Mouse (Mus musculus): ENCODE measurements around the gene Agmat. TPM values are rescaled to one million over a fixed set of nuclear protein-coding genes. Genes with fewer than 3 reads are reported as not detected.

The Agmat gene
- polyA plus RNA-seq, 1 experiment = not detected

DNA sequence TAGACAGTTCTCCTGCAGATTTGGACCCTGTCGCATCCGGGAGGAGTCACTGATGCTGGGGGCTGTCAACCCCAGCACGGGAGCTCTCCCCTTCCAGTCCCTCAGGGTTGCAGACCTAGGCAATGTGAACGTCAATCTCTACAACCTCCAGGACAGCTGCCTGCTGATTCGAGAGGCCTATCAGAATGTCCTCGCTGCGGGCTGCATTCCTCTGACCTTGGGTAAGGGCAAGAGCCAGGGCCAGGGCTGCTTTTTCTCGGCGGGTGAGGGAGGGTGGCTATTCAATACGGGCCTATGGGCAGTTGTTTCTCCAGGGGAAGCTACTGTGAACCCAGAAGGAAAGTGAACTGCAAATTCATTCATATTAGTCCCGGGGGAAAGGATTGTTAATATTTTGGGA lies 3.1 kb downstream of the Agmat start:
- Histone ChIP-seq H3K79me2 (ENCODE audit: control insufficient read depth, insufficient read depth) (no peaks in the 10 kb centered on the region), H3K4me3 (ENCODE audit: insufficient read depth, poor library complexity, severe bottlenecking) (no peak overlapping the region), H3K79me3 (ENCODE audit: low read depth) (no peaks in the 10 kb centered on the region), H3K36me3 (ENCODE audit: control insufficient read depth, insufficient read depth) (no peaks in the 10 kb centered on the region), H3ac (ENCODE audit: control insufficient read depth, insufficient read length, low read depth) (no peak overlapping the region), H3K27me3 (ENCODE audit: control insufficient read depth, insufficient read depth, insufficient read length) (no peaks in the 10 kb centered on the region)
- no peak for TF ChIP-seq MYOG (IDR thresholded peaks at IDR 0.05; ENCODE audit: control insufficient read depth, extremely low read depth, insufficient read length)
- no peak for TF ChIP-seq CEBPB (IDR thresholded peaks at IDR 0.05; ENCODE audit: low read depth)
- TF ChIP-seq MAX (IDR thresholded peaks at IDR 0.05) = no peak
- TF ChIP-seq CTCF (IDR thresholded peaks at IDR 0.05; ENCODE audit: control insufficient read depth, insufficient read depth, insufficient read length) = no peak
- TF ChIP-seq USF1 (IDR thresholded peaks at IDR 0.05; ENCODE audit: low read depth) = no peak
- no peak for TF ChIP-seq FOSL1 (IDR thresholded peaks at IDR 0.05; ENCODE audit: insufficient read depth, low read length, poor library complexity, severe bottlenecking)
- TF ChIP-seq MYOD1 (IDR thresholded peaks at IDR 0.05; ENCODE audit: control insufficient read depth, insufficient read length, low read depth) = no peak

DNA sequence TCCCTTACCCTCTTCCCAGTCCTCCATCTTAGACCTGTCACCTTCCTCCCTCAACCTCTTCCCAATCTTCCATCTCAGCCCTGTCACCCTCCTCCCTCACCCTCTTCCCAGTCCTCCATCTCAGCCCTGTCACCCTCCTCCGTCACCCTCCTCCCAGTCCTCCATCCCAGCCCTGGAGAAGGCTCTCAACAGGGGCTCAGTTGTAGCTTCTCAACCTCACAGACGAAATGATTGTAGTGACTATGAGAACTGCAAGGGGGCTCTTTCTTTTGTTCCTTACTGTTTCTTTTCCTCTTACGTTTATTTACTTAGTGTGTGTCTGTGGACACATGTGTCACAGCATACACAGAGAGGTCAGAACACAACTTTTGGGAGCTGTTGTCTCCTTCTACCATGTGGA lies 4.4 kb downstream of the Agmat start:
- no peak for TF ChIP-seq MYOD1 (IDR thresholded peaks at IDR 0.05; ENCODE audit: control insufficient read depth, insufficient read length, low read depth)
- TF ChIP-seq FOSL1 (IDR thresholded peaks at IDR 0.05; ENCODE audit: insufficient read depth, low read length, poor library complexity, severe bottlenecking) = no peak
- TF ChIP-seq CTCF (IDR thresholded peaks at IDR 0.05; ENCODE audit: control insufficient read depth, insufficient read depth, insufficient read length) = no peak
- TF ChIP-seq MAX (IDR thresholded peaks at IDR 0.05) = no peak
- TF ChIP-seq CEBPB (IDR thresholded peaks at IDR 0.05; ENCODE audit: low read depth) = no peak
- no peak for TF ChIP-seq USF1 (IDR thresholded peaks at IDR 0.05; ENCODE audit: low read depth)
- TF ChIP-seq MYOG (IDR thresholded peaks at IDR 0.05; ENCODE audit: control insufficient read depth, extremely low read depth, insufficient read length) = no peak
- Histone ChIP-seq H3K4me3 (ENCODE audit: insufficient read depth, poor library complexity, severe bottlenecking) (no peak overlapping the region), H3K79me3 (ENCODE audit: low read depth) (no peaks in the 10 kb centered on the region), H3K27me3 (ENCODE audit: control insufficient read depth, insufficient read depth, insufficient read length) (no peaks in the 10 kb centered on the region), H3K36me3 (ENCODE audit: control insufficient read depth, insufficient read depth) (no peaks in the 10 kb centered on the region), H3K79me2 (ENCODE audit: control insufficient read depth, insufficient read depth) (no peaks in the 10 kb centered on the region), H3ac (ENCODE audit: control insufficient read depth, insufficient read length, low read depth) (no peak overlapping the region)

DNA sequence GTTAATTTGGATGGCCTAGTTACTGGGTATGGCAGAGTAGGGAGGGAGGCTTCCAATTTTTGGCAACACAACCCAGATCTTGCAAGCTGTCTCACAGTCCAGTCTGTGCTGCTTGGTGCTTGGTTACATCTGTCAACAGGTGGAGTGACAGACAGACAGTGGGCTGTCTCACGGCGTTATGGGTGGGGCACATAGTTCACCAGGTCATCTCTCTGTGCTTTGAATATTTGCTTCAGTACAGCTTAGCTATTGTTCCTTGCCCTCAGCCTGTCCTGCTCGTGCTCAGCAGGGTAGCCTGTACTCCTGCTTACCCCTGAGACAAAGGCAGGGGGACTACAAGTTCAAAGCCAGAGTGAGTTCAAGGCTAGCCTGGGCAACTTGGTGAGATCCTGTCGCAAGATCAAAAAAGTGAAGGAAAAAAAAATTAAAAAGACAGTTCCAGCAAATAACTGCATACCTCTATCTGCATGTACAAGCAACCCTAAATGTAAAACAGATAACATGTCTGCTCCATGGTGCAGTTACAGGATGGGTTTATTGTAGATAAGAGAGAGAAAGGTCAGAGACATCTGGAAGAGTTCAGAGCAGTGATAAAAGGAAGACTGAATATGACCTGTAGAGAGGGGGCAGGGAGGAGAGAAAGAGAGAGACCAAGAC lies 5.1 kb downstream of the Agmat start:
- Histone ChIP-seq H3K27me3 (ENCODE audit: control insufficient read depth, insufficient read depth, insufficient read length) (no peaks in the 10 kb centered on the region), H3K4me3 (ENCODE audit: insufficient read depth, poor library complexity, severe bottlenecking) (no peak overlapping the region), H3K79me2 (ENCODE audit: control insufficient read depth, insufficient read depth) (no peaks in the 10 kb centered on the region), H3K36me3 (ENCODE audit: control insufficient read depth, insufficient read depth) (no peaks in the 10 kb centered on the region), H3K79me3 (ENCODE audit: low read depth) (no peaks in the 10 kb centered on the region), H3ac (ENCODE audit: control insufficient read depth, insufficient read length, low read depth) (peak overlapping the region; percentile 18)
- TF ChIP-seq MYOD1 (IDR thresholded peaks at IDR 0.05; ENCODE audit: control insufficient read depth, insufficient read length, low read depth) (no peak), MYOG (IDR thresholded peaks at IDR 0.05; ENCODE audit: control insufficient read depth, extremely low read depth, insufficient read length) (no peak), MAX (IDR thresholded peaks at IDR 0.05) (no peak), FOSL1 (IDR thresholded peaks at IDR 0.05; ENCODE audit: insufficient read depth, low read length, poor library complexity, severe bottlenecking) (no peak), USF1 (IDR thresholded peaks at IDR 0.05; ENCODE audit: low read depth) (no peak), CEBPB (IDR thresholded peaks at IDR 0.05; ENCODE audit: low read depth) (no peak), CTCF (IDR thresholded peaks at IDR 0.05; ENCODE audit: control insufficient read depth, insufficient read depth, insufficient read length) (no peak)

DNA sequence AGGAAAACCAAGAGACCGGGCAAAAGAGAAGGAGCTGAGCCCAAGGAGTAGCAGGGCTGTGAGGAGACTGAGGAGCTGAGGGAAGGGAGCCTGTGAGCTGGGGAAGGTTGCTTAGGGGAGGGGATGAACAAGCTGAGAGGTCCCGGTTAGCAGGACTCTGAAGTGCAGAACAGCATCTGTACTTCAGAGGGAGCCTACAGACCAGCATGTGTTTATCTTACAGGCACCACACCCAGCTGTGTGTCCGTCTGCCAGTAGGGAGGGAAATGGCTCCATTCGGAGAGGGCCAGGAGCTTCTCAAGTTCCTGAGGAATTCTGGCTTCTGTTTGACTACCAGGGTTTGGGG lies 5.6 kb downstream of the Agmat start:
- Histone ChIP-seq H3K79me2 (ENCODE audit: control insufficient read depth, insufficient read depth) (no peaks in the 10 kb centered on the region), H3ac (ENCODE audit: control insufficient read depth, insufficient read length, low read depth) (no peak overlapping the region), H3K27me3 (ENCODE audit: control insufficient read depth, insufficient read depth, insufficient read length) (no peaks in the 10 kb centered on the region), H3K4me3 (ENCODE audit: insufficient read depth, poor library complexity, severe bottlenecking) (no peak overlapping the region), H3K79me3 (ENCODE audit: low read depth) (no peaks in the 10 kb centered on the region), H3K36me3 (ENCODE audit: control insufficient read depth, insufficient read depth) (no peaks in the 10 kb centered on the region)
- no peak for TF ChIP-seq USF1 (IDR thresholded peaks at IDR 0.05; ENCODE audit: low read depth)
- no peak for TF ChIP-seq CTCF (IDR thresholded peaks at IDR 0.05; ENCODE audit: control insufficient read depth, insufficient read depth, insufficient read length)
- no peak for TF ChIP-seq MYOG (IDR thresholded peaks at IDR 0.05; ENCODE audit: control insufficient read depth, extremely low read depth, insufficient read length)
- TF ChIP-seq CEBPB (IDR thresholded peaks at IDR 0.05; ENCODE audit: low read depth) = no peak
- TF ChIP-seq FOSL1 (IDR thresholded peaks at IDR 0.05; ENCODE audit: insufficient read depth, low read length, poor library complexity, severe bottlenecking) = no peak
- no peak for TF ChIP-seq MAX (IDR thresholded peaks at IDR 0.05)
- no peak for TF ChIP-seq MYOD1 (IDR thresholded peaks at IDR 0.05; ENCODE audit: control insufficient read depth, insufficient read length, low read depth)

DNA sequence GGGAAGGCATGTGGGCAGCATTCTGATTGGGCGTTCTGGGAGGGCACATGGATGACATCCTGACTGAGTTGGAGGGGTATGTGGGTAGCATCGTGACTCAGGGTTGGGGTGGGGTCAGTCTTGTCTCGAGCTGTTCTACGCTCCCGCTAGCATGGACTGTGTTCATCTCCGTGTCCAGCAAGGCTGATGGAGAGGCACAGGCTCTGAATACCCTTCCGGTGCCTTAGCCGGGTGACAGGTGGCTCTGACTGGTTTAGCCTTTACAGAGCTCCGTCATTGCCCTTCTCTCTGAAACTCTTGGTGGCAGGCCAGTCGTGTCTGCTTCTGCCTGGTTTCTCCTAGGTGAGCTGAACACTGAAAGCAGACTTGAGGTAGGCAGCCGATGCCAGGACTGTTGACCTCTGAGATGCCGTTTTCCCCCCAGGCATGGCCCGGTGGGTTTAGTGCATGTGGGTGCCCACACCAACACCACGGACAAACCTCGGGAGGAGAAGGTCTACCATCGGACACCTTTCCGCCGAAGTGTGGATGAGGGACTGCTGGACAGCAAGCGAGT lies 9.0 kb downstream of the Agmat start:
- no peaks in the 10 kb centered on the region for H3K27me3 ChIP-seq (ENCODE audit: control insufficient read depth, insufficient read depth, insufficient read length)
- no peaks in the 10 kb centered on the region for H3K79me3 ChIP-seq (ENCODE audit: low read depth)
- H3K4me3 ChIP-seq (ENCODE audit: insufficient read depth, poor library complexity, severe bottlenecking) = no peak overlapping the region
- no peaks in the 10 kb centered on the region for H3K79me2 ChIP-seq (ENCODE audit: control insufficient read depth, insufficient read depth)
- TF ChIP-seq MYOD1 (IDR thresholded peaks at IDR 0.05; ENCODE audit: control insufficient read depth, insufficient read length, low read depth) = no peak
- TF ChIP-seq CEBPB (IDR thresholded peaks at IDR 0.05; ENCODE audit: low read depth) = no peak
- no peak for TF ChIP-seq MYOG (IDR thresholded peaks at IDR 0.05; ENCODE audit: control insufficient read depth, extremely low read depth, insufficient read length)
- TF ChIP-seq MAX (IDR thresholded peaks at IDR 0.05) = no peak
- no peak for TF ChIP-seq CTCF (IDR thresholded peaks at IDR 0.05; ENCODE audit: control insufficient read depth, insufficient read depth, insufficient read length)
- no peak for TF ChIP-seq USF1 (IDR thresholded peaks at IDR 0.05; ENCODE audit: low read depth)
- no peak for TF ChIP-seq FOSL1 (IDR thresholded peaks at IDR 0.05; ENCODE audit: insufficient read depth, low read length, poor library complexity, severe bottlenecking)
- no peaks in the 10 kb centered on the region for H3K36me3 ChIP-seq (ENCODE audit: control insufficient read depth, insufficient read depth)
- no peak overlapping the region for H3ac ChIP-seq (ENCODE audit: control insufficient read depth, insufficient read length, low read depth)

Measured in C2C12 (cell line).